Mouse (Mus musculus) bone marrow, adult 2 months (tissue): ENCODE results near the gene 4930404N11Rik. TPM values are rescaled to one million over a fixed set of nuclear protein-coding genes. Genes with fewer than 3 reads are reported as not detected.

ENCODE experiments used
- H3K27ac ChIP-seq: fragments of 200-500 bp; 2 replicates; pipeline ENCODE4 v1.5.1; 2012; ENCODE audit warnings: low read depth, mild to moderate bottlenecking, control low read depth, inconsistent platforms, low read length; ENCODE audit not compliant: control insufficient read depth, poor library complexity, insufficient read depth
- H3K4me1 ChIP-seq: fragments of 200-500 bp; 2 replicates; pipeline ENCODE4 v1.6.1; 2011; ENCODE audit warnings: low read length; ENCODE audit not compliant: control insufficient read depth, insufficient read depth
- H3K4me3 ChIP-seq: fragments of 200-500 bp; replicated peaks from 2 replicates; pipeline ENCODE3; 2011; ENCODE audit warnings: mild to moderate bottlenecking, low read depth, low read length, control low read depth; ENCODE audit not compliant: control insufficient read depth
- CTCF ChIP-seq: fragments of 200-500 bp; IDR thresholded peaks from 2 replicates; pipeline ENCODE4 v1.5.1; 2011; ENCODE audit warnings: low read length, control low read depth; ENCODE audit not compliant: control insufficient read depth, insufficient read depth
- POLR2A ChIP-seq: fragments of 200-500 bp; IDR thresholded peaks from 2 replicates; pipeline ENCODE4 v1.6.1; 2011; ENCODE audit warnings: low read depth, mild to moderate bottlenecking, control low read depth, low read length, borderline replicate concordance; ENCODE audit not compliant: control insufficient read depth
- WGBS: fragments of 180-500 bp; shearing (Covaris S2); methylation state at CpG from one replicate; pipeline ENCODE4 v1.1.7; 2018; 5-methylcytosine and 5-hydroxymethylcytosine counted together
- polyA plus RNA-seq: library from polyadenylated mRNA; stranded (reverse); fragments of >200 nt; gene quantifications from 2 replicates; pipeline ENCODE4 v1.2.4, GENCODE M21; 2011; ENCODE audit warnings: low replicate concordance; ENCODE audit not compliant: missing spikeins, insufficient read depth, insufficient read length

4930404N11Rik gene
- polyA plus RNA-seq, 1 experiment, result 12.3 TPM

GRCm38 (mm10) chr10:81389373-81389772, 23.8 kb upstream of the 4930404N11Rik start:
- Histone ChIP-seq H3K4me1 (peaks cover 7% of the 10 kb centered on the region), H3K4me3 (no peak overlapping the region), H3K27ac (no peak overlapping the region)
- TF ChIP-seq POLR2A, result no peak
- no peak for TF ChIP-seq CTCF
- WGBS, result 70% methylated on average over 3 of the region's 3 CpGs

GRCm38 (mm10) chr10:81388505-81389055, 23.0 kb upstream of the 4930404N11Rik start, which contains the start of gene Gm48552:
Gene Gm48552, plus strand, starts transcription at chr10:81389005.
- no peak within 1 kb of the TSS for H3K27ac ChIP-seq
- TF ChIP-seq POLR2A (no peak), CTCF (no peak)
- 82% methylated on average over 5 of the region's 5 CpGs for WGBS
- H3K4me3 ChIP-seq, result no peak within 1 kb of the TSS
- peaks cover 5% of the 10 kb centered on the region for H3K4me1 ChIP-seq

GRCm38 (mm10) chr10:81387716-81388115, 22.1 kb upstream of the 4930404N11Rik start:
- Histone ChIP-seq H3K4me1 (peaks cover 5% of the 10 kb centered on the region), H3K27ac (no peak overlapping the region; the same call in 1 of the 2 replicates), H3K4me3 (no peak overlapping the region)
- 90% methylated on average over 20 of the region's 20 CpGs for WGBS
- TF ChIP-seq POLR2A (no peak), CTCF (no peak)

GRCm38 (mm10) chr10:81385603-81386306, 20.1 kb upstream of the 4930404N11Rik start:
- no peak overlapping the region for H3K27ac ChIP-seq
- WGBS, result 75% methylated on average over 22 of the region's 22 CpGs
- H3K4me3 ChIP-seq, result no peak overlapping the region
- peaks cover 3% of the 10 kb centered on the region for H3K4me1 ChIP-seq
- TF ChIP-seq POLR2A (no peak), CTCF (no peak)

- H3K27ac ChIP-seq, result peak overlapping the region; percentile 54
- H3K4me3 ChIP-seq, result peak overlapping the region; percentile 83
- peaks cover 4% of the 10 kb centered on the region for H3K4me1 ChIP-seq
- no peak for TF ChIP-seq POLR2A
- no peak for TF ChIP-seq CTCF
- WGBS, result under 1% methylated on average over 19 of the region's 19 CpGs
These were observed 19.0 kb upstream of the 4930404N11Rik start for GRCm38 (mm10) chr10:81384605-81384982.

GRCm38 (mm10) chr10:81383802-81384604, 18.4 kb upstream of the 4930404N11Rik start, which contains the start of the genes Dohh and Gm48551:
Gene Dohh, plus strand, starts transcription at chr10:81384428.
Gene Gm48551, plus strand, starts transcription at chr10:81384466.
- TF ChIP-seq POLR2A (peak; percentile 98), CTCF (no peak)
- H3K27ac ChIP-seq, result peak within 1 kb of the TSS; percentile 54
- peak within 1 kb of the TSS; percentile 83 for H3K4me3 ChIP-seq
- peaks cover 4% of the 10 kb centered on the region for H3K4me1 ChIP-seq
- WGBS, result 6% methylated on average over 54 of the region's 54 CpGs

GRCm38 (mm10) chr10:81382039-81382438, 16.4 kb upstream of the 4930404N11Rik start:
- WGBS, result 14% methylated on average over 5 of the region's 5 CpGs
- Histone ChIP-seq H3K27ac (peak overlapping the region; percentile 92), H3K4me1 (peaks cover 4% of the 10 kb centered on the region), H3K4me3 (no peak overlapping the region)
- TF ChIP-seq CTCF (no peak), POLR2A (no peak)
